Mouse (Mus musculus) heart, adult 2 months (tissue): ENCODE results near the gene Dnah11.

ENCODE experiments used
- CTCF ChIP-seq: fragments of 200-600 bp; IDR thresholded peaks from 2 replicates; pipeline ENCODE4 v1.8.1; 2022; ENCODE audit warnings: antibody characterized with exemption, mild to moderate bottlenecking, moderate library complexity
- EP300 ChIP-seq: fragments of 200-500 bp; IDR thresholded peaks from 2 replicates; pipeline ENCODE4 v1.6.1; 2011; ENCODE audit warnings: low read depth, low read length, control low read depth; ENCODE audit not compliant: insufficient read depth
- POLR2A ChIP-seq: fragments of 200-500 bp; IDR thresholded peaks from 2 replicates; pipeline ENCODE4 v1.6.1; 2011; ENCODE audit warnings: mild to moderate bottlenecking, low read depth, low read length, control low read depth; ENCODE audit not compliant: insufficient read depth

DNA sequence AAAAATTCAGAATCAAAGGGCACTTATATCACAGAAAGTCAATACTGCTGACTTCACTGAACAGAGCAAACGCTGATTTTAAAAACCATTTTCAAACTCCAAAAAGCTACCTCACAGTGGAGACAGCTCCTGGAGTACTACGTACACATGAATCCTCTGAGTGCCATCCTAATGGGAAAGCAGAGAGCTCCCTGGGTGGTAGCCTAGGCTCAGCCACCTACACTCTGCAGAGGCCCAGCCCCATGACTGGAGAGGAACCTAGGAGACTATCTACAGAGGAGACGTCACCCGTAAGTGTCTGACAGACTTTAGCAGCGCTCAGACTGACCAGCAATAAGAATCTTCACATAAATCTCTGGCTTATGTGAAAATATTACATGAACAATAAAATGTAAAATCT is 21.1 kb downstream of the Dnah11 start:
- TF ChIP-seq CTCF (no peak), POLR2A (no peak), EP300 (no peak)
